Mouse (Mus musculus): ENCODE results near the gene Nop58.

- no peak for TF ChIP-seq ZC3H11A (IDR thresholded peaks at IDR 0.05; ENCODE audit: borderline replicate concordance, low read depth, low read length)
- TF ChIP-seq ZNF384 (IDR thresholded peaks at IDR 0.05; ENCODE audit: low read depth, low read length): no peak
These were observed 2.7 kb downstream of the Nop58 start for GRCm38 (mm10) chr1:59687493-59687892.
